Mouse (Mus musculus) limb, embryonic 13.5 days (tissue): ENCODE measurements around the gene Ngp. TPM values are rescaled to one million over a fixed set of nuclear protein-coding genes. Genes with fewer than 3 reads are reported as not detected.

ENCODE experiments used
- ATAC-seq: fragments of 200-750 bp; cut with Nextera tagmentation; 2 replicates; pipeline ENCODE4 v1.8.0; 2017; ENCODE audit warnings: low read depth, moderate number of reproducible peaks, moderate TSS enrichment; ENCODE audit not compliant: low FRiP score
- H3K27ac ChIP-seq: fragments of 300-500 bp; sonication (generic); 2 replicates; pipeline ENCODE4 v1.5.1; 2015; ENCODE audit warnings: inconsistent platforms, mild to moderate bottlenecking, moderate library complexity
- H3K27me3 ChIP-seq: fragments of 300-500 bp; sonication (generic); 2 replicates; pipeline ENCODE4 v1.6.1; 2015; ENCODE audit warnings: mild to moderate bottlenecking, inconsistent platforms
- H3K36me3 ChIP-seq: fragments of 300-500 bp; sonication (generic); 2 replicates; pipeline ENCODE4 v1.6.1; 2015; ENCODE audit warnings: inconsistent platforms, mild to moderate bottlenecking, moderate library complexity
- H3K4me1 ChIP-seq: fragments of 300-500 bp; sonication (generic); 2 replicates; pipeline ENCODE4 v1.6.1; 2015; ENCODE audit warnings: inconsistent platforms
- H3K4me2 ChIP-seq: fragments of 300-500 bp; sonication (generic); replicated peaks from 2 replicates; pipeline ENCODE4 v1.6.1; 2015; ENCODE audit warnings: inconsistent platforms, mild to moderate bottlenecking, moderate library complexity
- H3K4me3 ChIP-seq: fragments of 300-500 bp; sonication (generic); 2 replicates; pipeline ENCODE4 v1.5.1; 2015; ENCODE audit warnings: moderate library complexity, mild to moderate bottlenecking, inconsistent platforms
- H3K9ac ChIP-seq: fragments of 300-500 bp; sonication (generic); 2 replicates; pipeline ENCODE4 v1.6.1; 2015; ENCODE audit warnings: mild to moderate bottlenecking, inconsistent platforms
- H3K9me3 ChIP-seq: fragments of 300-500 bp; sonication (generic); 2 replicates; pipeline ENCODE4 v1.6.1; 2016; ENCODE audit warnings: inconsistent platforms
- WGBS: fragments of 180-500 bp; shearing (Covaris S2); methylation state at CpG from one replicate; pipeline ENCODE4 v1.1.7; 2015; 5-methylcytosine and 5-hydroxymethylcytosine counted together
- polyA plus RNA-seq: library from polyadenylated mRNA; unstranded; fragments of >200 nt; fragmentation: Nextera tagmentation; extraction: Ambion mirVana; gene quantifications from 2 replicates; pipeline ENCODE4 v1.2.1, GENCODE M21; 2015

The Ngp gene
- polyA plus RNA-seq, 1 experiment from 2014 or later, result 0.97 TPM

- no peaks in the 10 kb centered on the region for H3K9me3 ChIP-seq
- 88% methylated on average over 6 of the region's 6 CpGs for WGBS
- no peak overlapping the region for H3K4me3 ChIP-seq
- no peak overlapping the region for H3K27ac ChIP-seq
- no peak for ATAC-seq
- no peak overlapping the region for H3K4me2 ChIP-seq
- peaks cover 43% of the 10 kb centered on the region for H3K36me3 ChIP-seq
- no peaks in the 10 kb centered on the region for H3K4me1 ChIP-seq
- H3K9ac ChIP-seq, result no peak overlapping the region
- no peaks in the 10 kb centered on the region for H3K27me3 ChIP-seq
Measured at GRCm38 (mm10) chr9:110440559-110440958, 21.0 kb downstream of the Ngp start.

GRCm38 (mm10) chr9:110448356-110448755, 28.8 kb downstream of the Ngp start:
- H3K4me1 ChIP-seq, result peaks cover 4% of the 10 kb centered on the region
- no peak overlapping the region for H3K27ac ChIP-seq
- H3K36me3 ChIP-seq, result peaks cover 29% of the 10 kb centered on the region
- H3K9ac ChIP-seq, result peak overlapping the region; percentile 13; the same call in 1 of the 2 replicates
- H3K27me3 ChIP-seq, result no peaks in the 10 kb centered on the region
- no peaks in the 10 kb centered on the region for H3K9me3 ChIP-seq
- ATAC-seq, result no peak
- no peak overlapping the region for H3K4me3 ChIP-seq
- 81% methylated on average over 15 of the region's 15 CpGs for WGBS
- H3K4me2 ChIP-seq, result no peak overlapping the region

- H3K4me2 ChIP-seq, result no peak overlapping the region
- H3K9me3 ChIP-seq, result no peaks in the 10 kb centered on the region
- H3K27me3 ChIP-seq, result no peaks in the 10 kb centered on the region
- H3K9ac ChIP-seq, result no peak overlapping the region
- no peak overlapping the region for H3K4me3 ChIP-seq
- no peak overlapping the region for H3K27ac ChIP-seq
- WGBS, result 25% methylated on average over 11 of the region's 11 CpGs
- peaks cover 29% of the 10 kb centered on the region for H3K36me3 ChIP-seq
- H3K4me1 ChIP-seq, result peaks cover 4% of the 10 kb centered on the region
- peak; percentile 87 for ATAC-seq
Measured at GRCm38 (mm10) chr9:110448857-110449617, 29.5 kb downstream of the Ngp start.

- WGBS, result 60% methylated on average over 3 of the region's 3 CpGs
- H3K9me3 ChIP-seq, result no peaks in the 10 kb centered on the region
- peaks cover 4% of the 10 kb centered on the region for H3K4me1 ChIP-seq
- H3K27me3 ChIP-seq, result no peaks in the 10 kb centered on the region
- ATAC-seq, result no peak
- peaks cover 28% of the 10 kb centered on the region for H3K36me3 ChIP-seq
- no peak overlapping the region for H3K9ac ChIP-seq
- no peak overlapping the region for H3K27ac ChIP-seq
- H3K4me3 ChIP-seq, result no peak overlapping the region
- no peak overlapping the region for H3K4me2 ChIP-seq
Measured at GRCm38 (mm10) chr9:110452523-110452922, 33.0 kb downstream of the Ngp start.

GRCm38 (mm10) chr9:110457926-110458325, 38.4 kb downstream of the Ngp start:
- Histone ChIP-seq H3K4me2 (no peak overlapping the region), H3K27me3 (no peaks in the 10 kb centered on the region), H3K9me3 (no peaks in the 10 kb centered on the region), H3K9ac (no peak overlapping the region), H3K36me3 (peaks cover 10% of the 10 kb centered on the region; the same call in 1 of the 2 replicates), H3K4me1 (no peaks in the 10 kb centered on the region), H3K4me3 (no peak overlapping the region), H3K27ac (no peak overlapping the region)
- 86% methylated on average over 3 of the region's 3 CpGs for WGBS
- ATAC-seq, result no peak

- WGBS, result 77% methylated on average over 2 of the region's 2 CpGs
- H3K4me1 ChIP-seq, result no peaks in the 10 kb centered on the region
Measured at GRCm38 (mm10) chr9:110459145-110459727, 39.7 kb downstream of the Ngp start.

GRCm38 (mm10) chr9:110460884-110461815, 41.6 kb downstream of the Ngp start:
- H3K4me3 ChIP-seq, result no peak overlapping the region
- no peak for ATAC-seq
- 88% methylated on average over 18 of the region's 18 CpGs for WGBS

More at GRCm38 (mm10) chr9:110459145-110459727, 39.7 kb downstream of the Ngp start:
- no peak overlapping the region for H3K9ac ChIP-seq
- H3K27ac ChIP-seq, result no peak overlapping the region
- no peak overlapping the region for H3K4me2 ChIP-seq
- H3K9me3 ChIP-seq, result no peaks in the 10 kb centered on the region
- H3K4me3 ChIP-seq, result no peak overlapping the region
- H3K27me3 ChIP-seq, result no peaks in the 10 kb centered on the region
- H3K36me3 ChIP-seq, result peaks cover 10% of the 10 kb centered on the region; the same call in 1 of the 2 replicates
- no peak for ATAC-seq

GRCm38 (mm10) chr9:110462321-110462720, 42.8 kb downstream of the Ngp start:
- no peak for ATAC-seq
- Histone ChIP-seq H3K27ac (no peak overlapping the region), H3K36me3 (peaks cover 7% of the 10 kb centered on the region; the same call in 1 of the 2 replicates), H3K9me3 (no peaks in the 10 kb centered on the region), H3K4me3 (no peak overlapping the region), H3K9ac (no peak overlapping the region), H3K4me1 (no peaks in the 10 kb centered on the region), H3K4me2 (no peak overlapping the region), H3K27me3 (no peaks in the 10 kb centered on the region)
- 71% methylated on average over 7 of the region's 7 CpGs for WGBS

More at GRCm38 (mm10) chr9:110460884-110461815, 41.6 kb downstream of the Ngp start:
- no peak overlapping the region for H3K4me2 ChIP-seq
- no peaks in the 10 kb centered on the region for H3K4me1 ChIP-seq
- no peaks in the 10 kb centered on the region for H3K27me3 ChIP-seq
- no peak overlapping the region for H3K27ac ChIP-seq
- H3K9ac ChIP-seq, result no peak overlapping the region
- no peaks in the 10 kb centered on the region for H3K9me3 ChIP-seq
- peaks cover 4% of the 10 kb centered on the region; the same call in 1 of the 2 replicates for H3K36me3 ChIP-seq

- no peaks in the 10 kb centered on the region for H3K27me3 ChIP-seq
- H3K9me3 ChIP-seq, result no peaks in the 10 kb centered on the region
- H3K4me2 ChIP-seq, result no peak overlapping the region
- peaks cover 6% of the 10 kb centered on the region; the same call in 1 of the 2 replicates for H3K36me3 ChIP-seq
- H3K4me1 ChIP-seq, result no peaks in the 10 kb centered on the region
- H3K9ac ChIP-seq, result no peak overlapping the region
- H3K27ac ChIP-seq, result no peak overlapping the region
- H3K4me3 ChIP-seq, result no peak overlapping the region
- ATAC-seq, result no peak
- 91% methylated on average over 6 of the region's 6 CpGs for WGBS
Measured at GRCm38 (mm10) chr9:110463983-110464591, 44.5 kb downstream of the Ngp start.

- no peaks in the 10 kb centered on the region for H3K4me1 ChIP-seq
- no peak overlapping the region for H3K27ac ChIP-seq
- H3K36me3 ChIP-seq, result peaks cover 6% of the 10 kb centered on the region
- H3K4me2 ChIP-seq, result no peak overlapping the region
- no peak for ATAC-seq
- no peak overlapping the region for H3K4me3 ChIP-seq
- H3K9me3 ChIP-seq, result no peaks in the 10 kb centered on the region
- 91% methylated on average over 6 of the region's 6 CpGs for WGBS
- no peaks in the 10 kb centered on the region for H3K27me3 ChIP-seq
- no peak overlapping the region for H3K9ac ChIP-seq
Measured at GRCm38 (mm10) chr9:110465336-110465735, 45.8 kb downstream of the Ngp start.

GRCm38 (mm10) chr9:110466179-110466578, 46.6 kb downstream of the Ngp start:
- no peak overlapping the region for H3K4me3 ChIP-seq
- no peak for ATAC-seq
- 85% methylated on average over 3 of the region's 3 CpGs for WGBS
- H3K9ac ChIP-seq, result no peak overlapping the region
- H3K27ac ChIP-seq, result no peak overlapping the region
- H3K4me1 ChIP-seq, result no peaks in the 10 kb centered on the region
- no peak overlapping the region for H3K4me2 ChIP-seq
- H3K27me3 ChIP-seq, result no peaks in the 10 kb centered on the region
- H3K36me3 ChIP-seq, result peaks cover 6% of the 10 kb centered on the region
- H3K9me3 ChIP-seq, result no peaks in the 10 kb centered on the region
